Mouse (Mus musculus) kidney, postnatal 25 days (tissue): ENCODE data around the gene Hmga1b.

ENCODE experiments used
- DNase-seq, 2 experiments: peaks; one replicate each; pipeline ENCODE4 v3.0.0; 2021; ENCODE audit warnings: mixed read lengths in 2 of 2

Hmga1b gene

GRCm38 (mm10) chr11:120784064-120784791 is 21.6 kb downstream of the Hmga1b start, which contains the start of the genes Rfng and Gps1:
Rfng (minus strand) TSS chr11:120784207.
Gps1 (plus strand) TSS chr11:120784272.
- DNase-seq, result peak; percentile 85 to 93

- peak in 1 of 2 experiments; percentile 24 for DNase-seq
Observed at GRCm38 (mm10) chr11:120785145-120785544, 22.6 kb downstream of the Hmga1b start.

GRCm38 (mm10) chr11:120788460-120788859 is 25.9 kb downstream of the Hmga1b start:
- DNase-seq, result peak; percentile 25 to 73

GRCm38 (mm10) chr11:120789355-120789754 is 26.8 kb downstream of the Hmga1b start:
- peak in 1 of 2 experiments; percentile 33 for DNase-seq

GRCm38 (mm10) chr11:120789810-120790209 is 27.2 kb downstream of the Hmga1b start:
- DNase-seq, result peak in 1 of 2 experiments; percentile 24

- DNase-seq, result no peak
Observed at GRCm38 (mm10) chr11:120792652-120793051, 30.1 kb downstream of the Hmga1b start.

GRCm38 (mm10) chr11:120795756-120796613 is 33.4 kb downstream of the Hmga1b start, which contains the start of gene Dus1l:
Dus1l (minus strand) TSS chr11:120796403.
- peak; percentile 96 to 97 for DNase-seq

GRCm38 (mm10) chr11:120796614-120796946 is 34.0 kb downstream of the Hmga1b start:
- no peak for DNase-seq

GRCm38 (mm10) chr11:120798244-120798643 is 35.6 kb downstream of the Hmga1b start:
- DNase-seq, result no peak

GRCm38 (mm10) chr11:120799316-120799890 is 36.8 kb downstream of the Hmga1b start:
- DNase-seq, result no peak

GRCm38 (mm10) chr11:120800061-120800904 is 37.7 kb downstream of the Hmga1b start:
- peak; percentile 91 to 97 for DNase-seq

- no peak for DNase-seq
Observed at GRCm38 (mm10) chr11:120804274-120804673, 41.7 kb downstream of the Hmga1b start.

GRCm38 (mm10) chr11:120804769-120805168 is 42.2 kb downstream of the Hmga1b start:
- no peak for DNase-seq

GRCm38 (mm10) chr11:120805375-120806298 is 43.0 kb downstream of the Hmga1b start:
- no peak for DNase-seq

- no peak for DNase-seq
Observed at GRCm38 (mm10) chr11:120808010-120808409, 45.4 kb downstream of the Hmga1b start.

GRCm38 (mm10) chr11:120812068-120812467 is 49.5 kb downstream of the Hmga1b start:
- DNase-seq, result no peak
